Mouse (Mus musculus) myocyte (in vitro differentiated cells): ENCODE measurements at regions not wholly inside any gene's neighbourhood (a gene's known extent, or its start where the extent isn't known, plus 50 kb on each side); places are given as distances from the start of the nearest gene placed in this dataset.
A peak's percentile ranks its signal among the peaks of the same experiment; 100 is the strongest.

Experiments
- H3K27me3 ChIP-seq: one replicate; pipeline ENCODE4 v1.6.1; 2011; ENCODE audit not compliant: control insufficient read depth, insufficient read depth, insufficient read length
- H3K36me3 ChIP-seq: one replicate; pipeline ENCODE4 v1.6.1; 2011; ENCODE audit not compliant: control insufficient read depth, insufficient read depth
- H3K4me2 ChIP-seq: one replicate; pipeline ENCODE4 v1.6.1; 2011; ENCODE audit warnings: low read depth, control low read depth
- H3K4me3 ChIP-seq: one replicate; pipeline ENCODE4 v1.5.1; 2011; ENCODE audit warnings: mild to moderate bottlenecking, control low read depth, moderate library complexity
- H3K79me2 ChIP-seq: one replicate; pipeline ENCODE4 v1.6.1; 2011; ENCODE audit not compliant: control insufficient read depth, insufficient read depth
- H3ac ChIP-seq: one replicate; pipeline ENCODE4 v1.6.1; 2011; ENCODE audit not compliant: control insufficient read depth, insufficient read length
- CEBPB ChIP-seq: IDR thresholded peaks from 2 replicates; pipeline ENCODE4 v1.6.1; 2011; ENCODE audit warnings: mild to moderate bottlenecking, moderate library complexity; ENCODE audit not compliant: poor library complexity, insufficient read depth, severe bottlenecking
- E2F4 ChIP-seq: IDR thresholded peaks from one replicate; pipeline ENCODE4 v1.6.1; 2011; ENCODE audit warnings: mild to moderate bottlenecking, control low read depth, moderate library complexity; ENCODE audit not compliant: insufficient read depth
- MAX ChIP-seq: IDR thresholded peaks from one replicate; pipeline ENCODE4 v1.6.1; 2011; ENCODE audit warnings: low read depth, mild to moderate bottlenecking, control low read depth
- MYOD1 ChIP-seq, 3 experiments: IDR thresholded peaks; one replicate each; pipeline ENCODE4 v1.6.1; 2011; ENCODE audit warnings: control low read depth in 2 of 3, low read depth in 2 of 3, mild to moderate bottlenecking in 2 of 3, moderate library complexity in 1 of 3; ENCODE audit not compliant: insufficient read length in 2 of 3, control insufficient read depth in 1 of 3
- MYOG ChIP-seq, 3 experiments: IDR thresholded peaks; one replicate each; pipeline ENCODE4 v1.6.1; 2011; ENCODE audit warnings: control low read depth in 2 of 3, low read depth in 2 of 3, mild to moderate bottlenecking in 2 of 3; ENCODE audit not compliant: insufficient read length in 2 of 3, control insufficient read depth in 1 of 3, insufficient read depth in 1 of 3
- POLR2A ChIP-seq: IDR thresholded peaks from one replicate; pipeline ENCODE4 v1.6.1; 2011; ENCODE audit warnings: low read depth, mild to moderate bottlenecking, control low read depth, moderate library complexity; ENCODE audit not compliant: insufficient read length
- POLR2AphosphoS2 ChIP-seq: IDR thresholded peaks from one replicate; pipeline ENCODE4 v1.6.1; 2011; ENCODE audit warnings: low read depth, control low read depth; ENCODE audit not compliant: insufficient read length
- REST ChIP-seq: IDR thresholded peaks from one replicate; pipeline ENCODE4 v1.6.1; 2011; ENCODE audit warnings: mild to moderate bottlenecking, control low read depth, moderate library complexity; ENCODE audit not compliant: insufficient read depth, insufficient read length
- SRF ChIP-seq: IDR thresholded peaks from one replicate; pipeline ENCODE4 v1.6.1; 2011; ENCODE audit warnings: low read depth; ENCODE audit not compliant: control insufficient read depth, insufficient read length
- TCF12 ChIP-seq: IDR thresholded peaks from one replicate; pipeline ENCODE4 v1.6.1; 2011; ENCODE audit warnings: mild to moderate bottlenecking, control low read depth; ENCODE audit not compliant: poor library complexity, insufficient read depth, severe bottlenecking
- TCF3 ChIP-seq: IDR thresholded peaks from one replicate; pipeline ENCODE4 v1.6.1; 2011; ENCODE audit warnings: low read depth, control low read depth; ENCODE audit not compliant: insufficient read length
- USF1 ChIP-seq: IDR thresholded peaks from one replicate; pipeline ENCODE4 v1.6.1; 2011; ENCODE audit warnings: low read depth, mild to moderate bottlenecking, control low read depth, moderate library complexity

- Histone ChIP-seq H3K4me2 (no peak overlapping the region), H3K79me2 (no peaks in the 10 kb centered on the region), H3K4me3 (no peak overlapping the region)
These were observed 193.8 kb upstream of the Jarid2 start for GRCm38 (mm10) chr13:44535441-44535840.

GRCm38 (mm10) chr13:44538238-44538637 is 191.0 kb upstream of the Jarid2 start:
- Histone ChIP-seq H3K79me2 (no peaks in the 10 kb centered on the region), H3K27me3 (no peaks in the 10 kb centered on the region), H3K36me3 (no peaks in the 10 kb centered on the region), H3K4me2 (no peak overlapping the region), H3K4me3 (no peak overlapping the region), H3ac (no peak overlapping the region)
- no peak for TF ChIP-seq POLR2AphosphoS2
- no peak for TF ChIP-seq TCF3
- no peak for TF ChIP-seq CEBPB
- TF ChIP-seq MAX, result no peak
- no peak for TF ChIP-seq SRF
- TF ChIP-seq E2F4, result no peak
- TF ChIP-seq MYOD1 (IDR thresholded peaks at IDR 0.05; ENCODE audit: control insufficient read depth in 1 of 3, insufficient read length in 2 of 3, low read depth in 2 of 3), result no peak
- TF ChIP-seq TCF12, result no peak
- no peak for TF ChIP-seq REST
- TF ChIP-seq USF1, result no peak
- no peak for TF ChIP-seq MYOG (IDR thresholded peaks at IDR 0.05; ENCODE audit: control insufficient read depth in 1 of 3, insufficient read depth in 1 of 3, insufficient read length in 2 of 3, low read depth in 2 of 3)
- no peak for TF ChIP-seq POLR2A

More at GRCm38 (mm10) chr13:44535441-44535840, 193.8 kb upstream of the Jarid2 start:
- H3ac ChIP-seq, result no peak overlapping the region
- H3K27me3 ChIP-seq, result no peaks in the 10 kb centered on the region
- TF ChIP-seq MYOD1 (IDR thresholded peaks at IDR 0.05; ENCODE audit: control insufficient read depth in 1 of 3, insufficient read length in 2 of 3, low read depth in 2 of 3) (no peak), MYOG (IDR thresholded peaks at IDR 0.05; ENCODE audit: control insufficient read depth in 1 of 3, insufficient read depth in 1 of 3, insufficient read length in 2 of 3, low read depth in 2 of 3) (no peak), REST (no peak), E2F4 (no peak), CEBPB (no peak), POLR2A (no peak), TCF12 (no peak), SRF (no peak), MAX (no peak), TCF3 (no peak), POLR2AphosphoS2 (no peak), USF1 (no peak)
- no peaks in the 10 kb centered on the region for H3K36me3 ChIP-seq

GRCm38 (mm10) chr13:44540401-44540800 is 188.9 kb upstream of the Jarid2 start:
- no peak overlapping the region for H3K4me2 ChIP-seq
- no peak overlapping the region for H3K4me3 ChIP-seq
- H3K36me3 ChIP-seq, result no peaks in the 10 kb centered on the region
- no peak overlapping the region for H3ac ChIP-seq
- TF ChIP-seq MYOG (IDR thresholded peaks at IDR 0.05; ENCODE audit: control insufficient read depth in 1 of 3, insufficient read depth in 1 of 3, insufficient read length in 2 of 3, low read depth in 2 of 3) (no peak), MYOD1 (IDR thresholded peaks at IDR 0.05; ENCODE audit: control insufficient read depth in 1 of 3, insufficient read length in 2 of 3, low read depth in 2 of 3) (no peak), USF1 (no peak), E2F4 (no peak), TCF12 (no peak), SRF (no peak), REST (no peak), POLR2A (no peak), POLR2AphosphoS2 (no peak), CEBPB (no peak), MAX (no peak), TCF3 (no peak)
- no peaks in the 10 kb centered on the region for H3K79me2 ChIP-seq
- no peaks in the 10 kb centered on the region for H3K27me3 ChIP-seq

GRCm38 (mm10) chr13:44541243-44541653 is 188.0 kb upstream of the Jarid2 start:
- TF ChIP-seq MYOD1 (IDR thresholded peaks at IDR 0.05; ENCODE audit: control insufficient read depth in 1 of 3, insufficient read length in 2 of 3, low read depth in 2 of 3) (peak in 2 of 3 experiments; percentile 88 to 98), POLR2AphosphoS2 (no peak), SRF (no peak), POLR2A (no peak), TCF12 (peak; percentile 73), MAX (no peak), TCF3 (peak; percentile 77), REST (no peak), USF1 (no peak), E2F4 (no peak), MYOG (IDR thresholded peaks at IDR 0.05; ENCODE audit: control insufficient read depth in 1 of 3, insufficient read depth in 1 of 3, insufficient read length in 2 of 3, low read depth in 2 of 3) (peak; percentile 91 to 99 (median 93)), CEBPB (no peak)
- no peaks in the 10 kb centered on the region for H3K79me2 ChIP-seq

More at GRCm38 (mm10) chr13:44541243-44541653, 188.0 kb upstream of the Jarid2 start:
- no peak overlapping the region for H3ac ChIP-seq
- peak overlapping the region; percentile 27 for H3K4me2 ChIP-seq
- H3K4me3 ChIP-seq, result no peak overlapping the region
- no peaks in the 10 kb centered on the region for H3K27me3 ChIP-seq
- no peaks in the 10 kb centered on the region for H3K36me3 ChIP-seq
